Mouse (Mus musculus) erythroid progenitor cell, adult 5-6 weeks (primary cell): ENCODE data around the gene Egflam. TPM values are rescaled to one million over a fixed set of nuclear protein-coding genes. Genes with fewer than 3 reads are reported as not detected.

Experiments
- ATAC-seq: replicated peaks from 2 replicates; pipeline ENCODE4 v1.8.0; 2016; ENCODE audit warnings: moderate number of reproducible peaks, mild to moderate bottlenecking, moderate TSS enrichment, inconsistent platforms; ENCODE audit not compliant: poor library complexity, low FRiP score, severe bottlenecking
- total RNA-seq, 2 experiments: library from RNA; stranded (forward) in 1 of 2; stranded (reverse) in 1 of 2; fragments of 150-400 nt in 1 of 2; fragments of 186-747, 209-891 nt in 1 of 2; gene quantifications; 2 replicates each; pipeline versions ENCODE4 v1.2.3 to v1.2.4; 2015 to 2017; ENCODE audit warnings: low replicate concordance in 2 of 2

The Egflam gene
- total RNA-seq, 2 experiments from 2014 or later, result not detected

DNA sequence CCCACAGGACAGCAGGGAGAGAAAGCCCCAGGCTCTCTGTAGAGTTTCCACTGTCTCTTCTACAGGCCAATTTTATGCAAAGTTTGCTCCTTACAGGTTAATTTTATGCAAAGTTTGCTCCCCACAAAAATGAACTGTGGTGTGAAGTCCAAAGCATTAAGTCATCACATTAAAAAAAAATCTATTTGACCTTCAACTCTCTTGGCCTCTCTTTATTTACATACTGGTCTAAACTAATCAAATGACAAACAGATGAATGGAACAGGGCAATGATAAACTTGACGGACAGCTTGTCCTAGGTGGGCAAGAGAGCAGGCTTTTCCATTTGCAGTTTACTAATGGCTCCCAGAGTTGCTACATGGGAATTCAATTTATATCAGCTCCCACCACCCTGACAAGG is 98.3 kb downstream of the Egflam start:
- ATAC-seq, result no peak

DNA sequence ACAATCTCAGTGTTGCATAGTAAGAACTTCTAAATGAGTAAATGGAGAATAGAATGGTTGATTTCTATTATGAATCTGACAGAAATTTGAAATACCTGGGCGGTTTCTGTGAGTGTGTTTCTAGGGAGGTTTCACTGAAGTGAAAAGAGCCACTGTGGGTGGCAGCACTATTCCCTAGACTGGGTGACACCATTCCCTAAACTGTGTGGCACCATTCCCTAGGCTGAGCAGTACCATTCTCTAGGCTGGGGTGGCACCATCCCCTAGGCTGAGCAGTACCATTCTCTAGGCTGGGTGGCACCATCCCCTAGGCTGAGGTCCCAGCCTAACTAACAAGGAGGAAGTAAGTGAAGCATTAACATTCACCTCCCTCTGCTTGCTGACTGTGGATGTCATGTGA is 103.0 kb downstream of the Egflam start:
- no peak for ATAC-seq

DNA sequence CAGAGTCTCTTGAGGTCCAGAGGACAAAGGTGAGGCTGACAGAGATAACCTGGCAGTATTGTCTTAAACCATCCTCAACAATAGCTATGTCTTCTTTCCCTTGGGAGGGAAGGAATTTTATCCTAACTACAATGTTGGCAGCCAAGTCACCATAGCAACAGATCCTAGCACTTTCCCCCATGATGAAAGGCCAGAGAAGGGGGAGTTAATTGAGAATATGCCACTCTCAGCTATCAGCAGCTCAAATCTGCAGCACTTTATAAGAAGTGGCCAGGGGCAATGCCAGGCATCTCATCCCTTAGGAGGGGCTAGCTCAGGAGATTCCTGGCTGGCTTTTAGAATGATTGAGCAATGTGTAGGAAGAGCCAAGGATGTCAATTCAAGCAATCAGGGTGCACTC is 105.3 kb downstream of the Egflam start:
- ATAC-seq, result no peak

DNA sequence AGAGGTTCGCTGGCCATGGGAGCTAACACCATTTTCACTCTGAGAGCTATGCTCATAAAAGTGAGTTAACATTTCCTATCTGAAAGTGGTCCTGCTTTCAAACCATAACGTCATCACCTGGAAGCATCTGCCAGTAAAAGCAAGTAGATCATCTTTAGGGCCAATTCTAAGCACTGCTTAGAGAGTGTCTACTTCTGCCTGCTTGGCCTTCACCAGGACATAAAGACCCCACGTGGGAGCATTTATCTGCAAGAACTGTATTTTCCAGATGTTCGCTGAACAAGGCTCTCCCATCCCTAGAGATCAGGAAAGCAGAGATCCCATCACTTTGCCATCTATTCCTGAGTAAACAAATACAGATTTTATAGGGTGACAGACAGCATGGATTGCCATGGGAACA is 108.2 kb downstream of the Egflam start:
- ATAC-seq, result no peak

DNA sequence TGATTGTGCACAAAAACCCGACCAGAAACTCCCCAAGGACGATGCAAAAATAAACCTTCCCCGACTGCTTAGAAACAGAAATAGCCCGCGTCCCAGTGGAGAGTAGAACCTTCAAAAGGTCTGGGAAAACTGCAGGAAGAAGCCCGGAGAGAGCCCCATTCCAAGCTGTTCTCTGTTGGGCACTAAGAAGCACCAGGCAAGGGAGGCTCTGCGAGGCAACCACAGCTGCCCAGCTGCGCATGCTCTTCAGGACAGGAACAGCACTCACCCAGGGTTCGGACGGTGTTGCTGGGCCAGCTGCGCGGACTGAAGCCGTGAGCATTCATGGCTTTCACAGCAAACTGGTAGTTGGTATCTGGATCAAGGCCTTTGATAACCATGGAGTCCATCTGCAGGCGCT is 108.7 kb downstream of the Egflam start:
- ATAC-seq, result no peak

DNA sequence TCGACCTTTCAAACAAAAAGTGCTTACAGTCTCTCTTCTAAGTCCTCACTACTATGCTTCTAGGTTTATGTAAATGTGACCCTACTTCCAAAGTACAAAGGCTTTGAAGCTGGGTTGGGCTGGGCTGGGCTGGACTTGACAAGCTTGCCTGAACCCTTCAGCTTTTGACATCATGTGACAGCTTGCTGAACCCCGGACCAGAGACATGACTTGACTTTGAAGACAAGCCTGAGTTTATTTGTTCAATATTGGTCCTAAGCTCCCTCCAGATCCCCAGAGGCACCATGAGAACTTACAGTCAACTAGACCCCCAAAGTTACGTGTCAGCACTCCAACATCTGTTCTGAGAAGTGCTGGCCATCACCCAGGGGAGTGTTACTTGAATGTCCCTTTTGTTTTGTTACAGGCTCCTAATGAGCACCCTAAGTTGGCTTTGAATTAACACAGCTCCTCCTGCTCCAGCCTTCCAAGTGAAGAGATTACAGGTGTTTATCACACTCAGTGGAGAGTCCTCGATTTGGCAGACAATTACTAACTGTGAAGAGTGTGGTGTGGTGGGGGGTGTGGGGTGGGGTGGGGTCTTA is 109.3 kb downstream of the Egflam start:
- no peak for ATAC-seq

DNA sequence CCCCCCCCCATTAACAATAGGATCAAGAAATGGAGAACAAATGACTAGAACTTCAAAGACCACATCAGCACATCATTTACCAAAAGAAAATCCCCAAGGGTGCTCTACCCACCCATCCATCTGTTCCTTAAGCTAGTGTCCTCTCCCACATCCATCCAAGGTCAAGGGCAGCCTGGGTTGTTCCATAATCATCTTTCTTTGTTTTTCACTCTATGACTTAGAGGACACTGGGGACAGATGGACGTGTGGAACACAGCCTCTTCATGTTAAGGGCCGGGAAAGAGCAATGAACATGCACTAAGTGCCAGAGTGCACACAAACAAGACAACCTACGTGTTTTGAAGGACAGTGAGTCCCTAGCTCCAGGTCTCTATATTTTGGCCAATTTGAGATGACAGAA is 110.3 kb downstream of the Egflam start:
- ATAC-seq, result no peak

DNA sequence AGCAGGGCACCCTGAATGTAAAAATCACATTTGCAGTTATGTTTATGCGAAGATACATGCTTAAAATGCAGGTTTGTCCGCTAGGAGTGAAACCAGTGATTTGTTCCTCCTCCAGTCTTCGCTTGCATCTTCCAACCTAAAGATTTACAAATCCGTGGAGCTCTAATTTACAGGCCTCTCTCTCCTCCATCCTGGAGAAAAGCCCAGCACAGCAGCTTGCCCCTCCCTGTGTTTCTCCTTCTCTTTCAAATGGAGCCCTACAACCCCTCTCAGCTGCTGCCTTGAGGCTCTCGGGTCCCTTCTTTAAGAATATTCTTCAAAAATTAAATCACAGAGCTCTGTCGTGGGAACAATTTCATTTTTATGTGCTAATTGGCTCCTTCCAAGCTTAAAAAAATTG is 116.6 kb downstream of the Egflam start:
- no peak for ATAC-seq

DNA sequence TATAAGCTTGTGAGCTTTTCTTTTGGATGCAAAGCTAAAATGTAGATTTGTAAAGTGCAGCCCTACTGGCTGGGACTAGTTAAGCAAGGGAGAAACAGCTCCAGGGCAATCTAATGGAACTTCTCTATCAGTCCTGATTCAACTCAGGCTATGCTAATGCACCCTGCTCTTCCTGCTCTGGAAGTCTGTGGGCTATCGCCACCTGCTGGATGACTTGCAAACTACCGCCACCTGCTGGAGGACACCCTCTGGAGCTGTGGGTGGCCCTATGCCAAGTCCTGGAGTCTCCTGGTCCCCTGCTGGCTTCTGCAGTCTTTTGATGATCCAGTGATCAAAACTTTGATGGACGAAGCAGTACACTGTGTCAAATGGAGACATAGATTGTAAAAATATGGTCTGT is 134.4 kb downstream of the Egflam start:
- ATAC-seq, result 0 out of 2 replicates have a peak, but pooled peaks have one; percentile 57

DNA sequence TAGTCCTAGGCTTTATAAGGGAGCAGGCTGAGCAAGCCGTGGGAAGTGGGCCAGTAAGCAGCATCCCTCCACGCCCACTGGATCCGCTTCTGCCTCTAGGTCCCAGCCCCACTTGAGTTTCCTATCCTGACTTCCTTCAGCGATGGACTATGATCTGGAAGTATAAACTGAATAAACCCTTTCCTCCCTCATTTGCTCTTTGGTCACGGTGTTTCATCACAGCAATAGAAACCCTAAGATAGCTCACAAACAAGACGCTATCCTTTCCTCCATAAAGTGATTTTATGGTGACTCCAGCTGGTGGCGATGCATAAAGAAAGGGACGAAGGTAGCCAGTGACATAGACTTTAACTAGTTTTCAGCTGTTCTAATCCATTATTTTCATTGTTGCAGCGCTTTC is 134.9 kb downstream of the Egflam start:
- no peak for ATAC-seq

DNA sequence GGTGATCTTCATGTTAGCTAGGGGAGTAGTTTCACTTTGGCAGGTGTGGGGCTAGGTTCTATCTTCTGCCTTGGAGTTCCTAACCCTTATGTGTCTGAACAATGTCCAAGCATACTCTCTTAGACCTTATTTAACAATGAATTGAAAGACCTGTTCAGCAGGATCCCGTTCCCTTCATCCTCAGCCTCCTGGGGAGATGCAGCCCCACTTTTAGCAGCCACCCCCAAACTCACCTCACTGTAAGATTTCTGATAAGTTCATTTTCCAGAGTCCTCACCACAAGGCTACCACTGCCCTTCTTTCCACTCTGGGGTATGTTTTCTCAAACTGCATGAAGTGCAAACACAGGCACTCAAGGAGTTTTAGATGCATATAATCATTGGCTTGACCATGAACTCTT is 136.8 kb downstream of the Egflam start:
- ATAC-seq, result no peak

DNA sequence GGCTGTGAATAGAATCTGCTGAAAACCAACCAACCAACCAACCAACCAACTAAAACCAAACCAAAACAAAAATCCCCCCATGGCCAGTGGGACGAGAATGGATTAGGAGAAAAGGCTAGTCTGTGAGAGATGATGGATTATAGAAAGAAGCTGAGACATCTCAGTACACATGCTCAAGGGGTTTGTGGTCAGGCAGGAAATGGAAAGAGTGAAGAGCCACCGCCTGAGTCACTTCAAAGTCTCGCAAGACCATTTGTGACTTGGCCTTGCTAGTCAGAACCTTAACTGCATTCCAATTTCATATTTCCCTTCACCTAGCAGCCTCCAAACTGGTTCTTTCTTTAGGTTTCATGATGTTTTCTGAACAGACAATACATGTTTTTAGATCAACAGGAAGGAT is 141.6 kb downstream of the Egflam start:
- no peak for ATAC-seq

DNA sequence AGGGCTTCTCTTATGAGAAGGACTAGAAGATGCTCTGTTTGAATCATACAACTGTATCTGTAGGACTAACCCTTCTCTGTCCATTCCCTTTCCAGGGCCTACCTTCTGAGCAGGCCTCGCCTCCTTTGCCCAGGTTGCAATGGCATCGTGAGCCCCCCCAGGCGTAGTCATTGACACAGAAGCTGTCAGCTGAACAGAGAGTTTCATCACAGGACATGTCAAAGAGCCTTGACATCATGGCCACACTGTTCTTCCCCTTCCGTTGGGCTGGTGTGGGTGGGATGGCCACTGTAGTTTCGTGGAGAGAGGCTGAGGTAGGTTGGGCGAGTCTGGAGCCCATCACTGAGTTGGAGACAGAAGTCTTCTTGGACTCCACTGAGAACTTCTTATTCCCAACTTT is 144.9 kb downstream of the Egflam start:
- ATAC-seq, result no peak

DNA sequence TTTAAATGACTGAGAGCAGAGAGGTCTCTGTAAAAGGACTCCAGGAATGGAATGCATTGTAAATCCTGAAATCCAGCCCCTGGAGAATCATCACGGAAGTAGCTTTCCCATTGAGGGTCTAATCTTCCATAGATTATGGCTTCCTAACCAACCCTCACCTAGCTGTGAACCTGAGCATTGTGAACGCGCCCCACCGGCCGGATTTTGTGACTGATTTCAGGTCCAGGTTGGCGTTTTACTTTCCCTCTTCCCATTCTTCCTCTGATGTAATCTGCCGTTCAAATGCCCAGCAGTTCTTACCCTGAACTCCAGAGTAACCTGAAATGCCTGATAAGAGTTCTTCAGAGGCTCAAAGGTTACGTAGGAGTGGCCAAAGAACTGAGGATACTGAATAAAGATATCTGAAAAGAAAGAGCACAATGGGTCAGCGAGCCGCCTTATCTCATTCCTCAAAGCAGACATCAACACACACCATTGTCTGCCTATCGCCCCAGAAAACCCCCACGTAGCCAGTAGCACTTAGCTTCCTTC is 146.0 kb downstream of the Egflam start:
- no peak for ATAC-seq

DNA sequence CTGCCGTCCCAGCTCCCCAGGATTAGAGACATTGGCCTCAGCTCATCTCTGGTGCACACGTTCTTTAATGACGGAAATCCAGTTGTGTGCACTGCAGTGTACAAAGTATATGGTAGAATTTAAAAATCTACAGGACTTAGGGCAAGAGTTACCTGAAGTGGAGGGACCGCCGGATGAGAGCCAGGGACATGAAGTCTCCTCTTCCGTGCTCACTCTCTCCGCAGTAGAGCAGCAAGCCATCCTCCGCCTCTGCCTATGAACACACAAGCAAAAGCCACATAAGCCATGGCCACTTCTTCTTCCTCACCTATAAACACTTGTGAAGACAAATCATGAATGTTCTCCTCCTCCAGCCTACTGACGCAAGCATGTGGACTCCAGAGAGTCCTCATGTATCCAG is 147.2 kb downstream of the Egflam start:
- no peak for ATAC-seq

DNA sequence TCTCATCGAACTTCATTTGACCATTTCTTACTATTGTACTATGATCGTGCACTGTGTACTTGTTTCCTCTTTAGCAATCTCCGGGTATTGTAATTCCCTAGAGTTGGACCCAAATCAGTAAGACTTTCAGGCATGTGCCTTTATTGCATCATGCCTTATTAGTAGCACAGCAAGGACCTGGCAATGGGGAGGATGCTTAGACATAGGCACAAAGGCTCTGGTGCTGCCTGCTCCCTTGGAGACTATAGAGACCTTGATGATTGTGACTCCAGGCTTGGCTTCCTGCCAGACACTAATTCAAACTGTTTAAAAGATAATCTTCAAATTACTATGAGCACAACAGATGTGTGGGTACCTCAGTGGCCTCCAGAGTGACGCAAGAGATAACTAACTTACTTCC is 149.0 kb downstream of the Egflam start:
- ATAC-seq, result no peak

DNA sequence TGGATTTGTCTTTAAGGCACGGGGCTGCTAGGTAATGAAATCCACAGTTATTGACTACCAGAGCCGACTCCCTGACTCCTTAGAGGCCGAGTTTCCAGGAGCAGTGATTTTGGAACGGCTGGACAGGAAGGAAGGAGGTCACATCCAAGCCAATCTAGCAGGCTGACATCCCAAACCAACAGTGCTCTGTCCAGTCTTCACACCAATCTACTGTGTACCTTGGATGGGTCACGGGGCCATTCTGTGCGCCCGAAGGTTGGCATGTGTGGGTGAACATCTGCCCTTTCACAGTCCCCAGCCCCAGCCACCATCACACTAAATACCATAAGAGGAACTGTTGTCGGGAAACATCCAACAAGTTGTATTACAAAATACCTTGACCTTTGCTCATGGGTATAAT is 150.9 kb downstream of the Egflam start:
- ATAC-seq, result no peak

DNA sequence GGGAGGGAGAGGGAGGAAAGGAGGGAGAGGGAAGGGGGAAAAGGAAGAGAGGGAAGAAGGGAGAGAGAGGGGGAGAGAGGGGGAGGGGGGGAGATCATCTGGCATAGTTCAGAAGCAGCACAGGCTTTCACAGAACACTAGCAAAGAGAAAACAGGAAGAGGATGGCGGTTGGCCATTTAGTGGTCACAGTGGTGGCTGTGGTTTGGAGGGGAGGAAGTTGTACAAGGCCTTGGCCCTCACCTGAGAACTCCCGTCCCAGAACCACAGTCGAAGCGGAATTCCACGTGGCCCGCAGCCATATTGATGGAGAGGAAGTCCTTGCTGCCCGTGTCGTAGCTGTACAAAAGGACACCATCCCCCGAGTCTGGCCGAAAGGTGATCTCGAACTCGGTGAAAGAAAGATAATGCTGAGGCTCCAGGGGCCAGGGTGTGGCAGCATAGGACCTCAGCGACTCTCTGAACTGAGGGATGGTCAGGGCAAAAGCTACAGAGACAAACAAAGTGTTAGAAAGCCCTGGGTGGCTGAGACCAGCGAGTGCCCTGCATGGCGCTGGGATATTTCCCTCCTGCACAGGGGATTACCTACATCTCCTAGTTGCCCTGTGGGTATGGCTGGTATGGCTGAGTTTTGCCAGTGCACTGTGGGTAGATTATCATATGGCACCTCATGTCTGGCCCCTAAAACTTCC is 155.9 kb downstream of the Egflam start:
- ATAC-seq, result no peak

DNA sequence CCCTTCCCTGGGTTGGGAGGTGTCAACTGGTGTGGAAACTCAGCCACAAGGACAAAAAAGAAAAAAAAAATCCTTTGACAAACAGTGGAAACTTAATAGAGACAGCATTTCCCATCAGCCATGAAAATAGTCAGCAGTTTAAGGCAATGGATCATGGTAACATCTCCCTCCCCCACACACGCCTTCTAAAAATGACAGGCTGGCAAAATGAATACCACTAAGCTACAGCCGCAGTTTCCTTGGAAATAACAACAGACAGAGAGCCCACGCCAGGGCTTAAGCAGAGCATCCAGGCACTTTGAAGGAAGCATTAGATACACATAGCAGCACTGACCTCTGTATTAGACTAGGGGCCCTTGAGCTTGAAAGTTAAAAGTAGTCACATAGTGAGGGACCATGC is 157.2 kb downstream of the Egflam start:
- no peak for ATAC-seq

DNA sequence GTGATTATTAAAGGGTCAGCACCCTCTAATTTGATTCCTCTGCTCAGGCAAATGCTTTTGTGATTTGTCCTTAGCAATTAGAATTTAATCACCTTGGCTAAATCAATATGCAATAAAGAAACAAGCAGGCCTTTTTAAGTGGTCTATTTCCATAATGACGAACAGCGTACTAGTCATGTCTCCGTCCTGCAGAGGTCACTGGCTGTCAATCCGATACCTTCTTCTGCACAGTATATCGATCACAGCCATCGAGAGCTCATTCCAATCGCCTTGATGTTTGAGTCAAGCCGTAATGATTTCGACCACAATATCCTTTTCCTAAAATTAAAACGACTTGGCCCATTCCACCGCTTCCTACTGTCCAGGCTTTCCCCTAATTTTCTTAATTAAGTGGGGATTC is 158.3 kb downstream of the Egflam start:
- ATAC-seq, result no peak

DNA sequence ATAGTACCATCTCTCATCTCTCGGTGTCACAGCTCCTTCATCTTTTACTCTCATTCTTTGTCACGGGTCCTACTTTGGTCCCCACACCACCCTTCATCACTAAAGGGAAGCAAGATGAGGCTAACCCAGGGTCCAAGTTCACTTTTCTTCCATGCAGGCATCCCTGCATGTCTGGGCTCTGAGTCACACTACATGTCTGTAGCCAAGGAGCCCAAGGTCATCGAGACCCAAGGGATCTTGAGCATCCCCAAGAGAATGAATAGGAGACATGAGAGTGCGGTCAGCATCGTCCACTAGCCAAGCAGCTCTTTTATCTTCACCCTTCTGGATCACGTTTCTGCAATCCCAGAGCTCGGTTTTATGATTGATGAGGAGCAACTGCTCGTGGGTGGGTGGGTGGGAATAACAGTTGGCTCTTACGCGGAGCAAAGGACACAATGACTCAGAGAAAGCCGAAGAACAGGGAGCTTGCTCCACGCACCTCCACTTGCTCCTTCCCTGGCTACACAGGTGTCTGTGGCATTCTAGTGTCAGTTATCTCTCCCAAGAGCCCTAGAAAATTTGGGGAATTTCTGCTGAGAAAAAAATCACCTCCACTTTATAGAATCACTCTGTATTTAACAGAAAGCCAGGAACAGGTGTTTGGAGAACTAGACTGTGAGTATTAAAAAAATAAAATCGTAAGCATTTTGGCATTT is 164.7 kb downstream of the Egflam start:
- ATAC-seq, result no peak
